Mouse (Mus musculus): ENCODE results near the gene Ccdc96. TPM values are rescaled to one million over a fixed set of nuclear protein-coding genes. Genes with fewer than 3 reads are reported as not detected.

Gene Ccdc96
- polyA plus RNA-seq, 1 experiment from 2014 or later: 0.49 TPM

DNA sequence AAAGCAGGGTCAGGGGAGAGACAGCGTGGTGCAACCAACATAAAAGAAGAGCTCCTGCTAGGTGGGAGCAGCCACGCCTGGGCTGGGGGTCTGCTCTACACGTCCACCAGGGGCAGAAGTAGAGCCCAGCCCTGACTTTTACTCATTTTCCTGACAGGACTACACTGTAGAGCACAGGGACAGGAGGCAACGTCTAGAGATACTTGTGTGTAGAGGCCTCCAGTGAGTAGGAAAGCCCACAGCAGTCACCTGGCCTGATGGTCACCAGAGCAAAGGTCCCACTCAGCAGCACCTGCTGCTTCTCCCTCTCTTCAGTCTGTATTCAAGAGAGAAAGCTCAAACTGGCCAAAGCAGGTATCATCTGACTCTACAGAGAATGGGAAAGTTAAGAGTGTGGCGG, 21.3 kb downstream of the Ccdc96 start:
- no peak overlapping the region for H3K4me2 ChIP-seq
- no peak overlapping the region for H3K27ac ChIP-seq
- H3K9me3 ChIP-seq: no peaks in the 10 kb centered on the region
- no peak for ATAC-seq (ENCODE audit: insufficient number of reproducible peaks, insufficient read depth, low FRiP score, low TSS enrichment, low read depth)
- no peaks in the 10 kb centered on the region for H3K27me3 ChIP-seq
- peaks cover 96% of the 10 kb centered on the region for H3K36me3 ChIP-seq
- H3K4me1 ChIP-seq: no peaks in the 10 kb centered on the region
- H3K4me3 ChIP-seq: no peak overlapping the region
- no peak overlapping the region for H3K9ac ChIP-seq
- WGBS: 75% methylated on average over 5 of the region's 5 CpGs

DNA sequence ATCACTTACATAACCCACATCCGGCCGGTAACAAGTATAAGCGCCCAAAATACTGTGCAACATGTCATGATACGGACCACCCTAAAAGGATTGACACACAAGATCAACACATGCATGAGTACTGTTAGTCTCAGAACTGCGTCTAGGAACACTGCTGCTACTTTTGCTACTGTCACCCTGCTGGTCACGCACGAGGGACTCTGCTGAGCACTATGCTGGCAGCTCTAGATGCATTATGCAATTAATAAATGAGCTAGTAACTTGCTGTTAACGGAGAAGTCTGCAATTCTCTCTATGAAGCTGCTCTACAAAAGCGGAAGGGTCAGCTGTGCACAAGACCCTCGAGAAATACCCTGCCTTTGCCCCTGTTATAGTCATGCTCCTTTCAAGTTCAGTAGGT, 24.0 kb downstream of the Ccdc96 start:
- no peaks in the 10 kb centered on the region for H3K27me3 ChIP-seq
- no peaks in the 10 kb centered on the region for H3K4me1 ChIP-seq
- H3K27ac ChIP-seq: no peak overlapping the region
- H3K9ac ChIP-seq: no peak overlapping the region
- no peaks in the 10 kb centered on the region for H3K9me3 ChIP-seq
- H3K4me3 ChIP-seq: no peak overlapping the region
- peaks cover 95% of the 10 kb centered on the region for H3K36me3 ChIP-seq
- ATAC-seq (ENCODE audit: insufficient number of reproducible peaks, insufficient read depth, low FRiP score, low TSS enrichment, low read depth): no peak
- WGBS: 91% methylated on average over 10 of the region's 10 CpGs
- H3K4me2 ChIP-seq: no peak overlapping the region

DNA sequence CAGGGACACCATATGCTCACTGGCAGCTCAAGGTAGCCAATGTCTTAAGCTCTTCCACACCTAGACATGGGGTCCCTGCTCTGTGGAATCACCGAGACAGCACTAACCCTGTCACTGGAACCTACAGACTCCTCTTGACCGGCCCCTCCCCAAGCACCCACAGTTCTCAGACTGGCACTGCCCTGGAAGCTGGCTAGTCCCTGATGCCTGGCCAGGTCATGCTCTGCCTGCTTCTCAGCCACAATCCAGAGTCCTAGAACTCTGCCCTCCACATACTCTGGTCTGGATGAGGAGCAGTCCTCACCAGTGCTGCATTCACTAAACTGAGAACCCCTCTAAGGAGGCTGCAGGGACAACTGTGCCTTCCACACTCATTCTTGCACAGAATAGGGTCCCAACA, 26.6 kb downstream of the Ccdc96 start:
- H3K4me3 ChIP-seq: no peak overlapping the region
- 97% methylated on average over 2 of the region's 2 CpGs for WGBS
- H3K36me3 ChIP-seq: peaks cover 91% of the 10 kb centered on the region
- H3K27ac ChIP-seq: no peak overlapping the region
- no peaks in the 10 kb centered on the region for H3K9me3 ChIP-seq
- ATAC-seq (ENCODE audit: insufficient number of reproducible peaks, insufficient read depth, low FRiP score, low TSS enrichment, low read depth): no peak
- H3K27me3 ChIP-seq: no peaks in the 10 kb centered on the region
- no peak overlapping the region for H3K9ac ChIP-seq
- no peaks in the 10 kb centered on the region for H3K4me1 ChIP-seq
- no peak overlapping the region for H3K4me2 ChIP-seq

DNA sequence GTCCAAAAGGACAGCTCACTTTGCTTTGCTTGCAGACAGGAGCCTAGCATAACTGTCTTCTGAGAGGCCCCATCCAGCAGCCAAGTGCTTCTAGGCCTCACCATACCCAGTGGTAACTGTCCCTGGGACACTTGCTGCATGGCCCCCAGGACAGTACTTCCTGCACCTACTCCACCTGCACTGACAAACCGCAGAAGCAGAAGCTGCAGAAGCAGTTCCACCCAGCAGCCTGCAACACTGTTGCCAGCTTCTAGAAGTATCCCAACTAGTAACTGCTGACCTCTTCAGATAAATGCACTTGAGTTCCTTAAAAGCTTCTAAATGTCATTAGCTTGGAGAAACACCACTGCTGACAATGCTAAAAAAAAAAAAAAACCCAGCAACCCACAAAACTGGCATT, 30.7 kb downstream of the Ccdc96 start:
- Histone ChIP-seq H3K4me1 (no peaks in the 10 kb centered on the region), H3K27me3 (no peaks in the 10 kb centered on the region), H3K9me3 (no peaks in the 10 kb centered on the region), H3K4me2 (no peak overlapping the region), H3K36me3 (peaks cover 93% of the 10 kb centered on the region), H3K9ac (no peak overlapping the region), H3K4me3 (no peak overlapping the region), H3K27ac (no peak overlapping the region)
- WGBS: 95% methylated on average over 1 of the region's 1 CpGs
- ATAC-seq (ENCODE audit: insufficient number of reproducible peaks, insufficient read depth, low FRiP score, low TSS enrichment, low read depth): no peak

GRCm38 (mm10) chr5:36515558-36515957, 31.2 kb downstream of the Ccdc96 start:
- Histone ChIP-seq H3K4me2 (no peak overlapping the region), H3K4me3 (no peak overlapping the region), H3K36me3 (peaks cover 93% of the 10 kb centered on the region), H3K27ac (no peak overlapping the region), H3K4me1 (no peaks in the 10 kb centered on the region), H3K9ac (0 out of 2 replicates have a peak overlapping the region, but pooled peaks have one; percentile 27), H3K27me3 (no peaks in the 10 kb centered on the region), H3K9me3 (no peaks in the 10 kb centered on the region)
- ATAC-seq (ENCODE audit: insufficient number of reproducible peaks, insufficient read depth, low FRiP score, low TSS enrichment, low read depth): no peak
- WGBS: 74% methylated on average over 5 of the region's 5 CpGs

DNA sequence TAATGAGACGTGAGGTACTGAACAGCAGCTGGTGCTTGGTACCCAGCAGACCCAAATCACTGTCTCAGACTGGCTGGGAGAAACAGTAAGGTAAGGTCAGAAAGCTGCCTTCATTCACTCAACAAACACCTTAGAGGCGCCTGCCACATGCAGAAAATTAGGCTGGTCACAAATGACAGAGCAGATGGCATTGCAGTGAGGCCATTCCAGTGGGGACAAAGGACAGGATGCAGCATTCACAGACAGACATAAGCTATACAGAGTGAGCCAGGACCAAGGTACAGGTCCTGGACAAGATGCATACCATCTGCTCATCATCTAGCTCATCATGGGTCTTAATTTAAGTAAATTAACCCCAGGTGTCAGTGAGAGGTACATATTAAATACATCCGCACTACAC, 33.2 kb downstream of the Ccdc96 start:
- Histone ChIP-seq H3K4me1 (no peaks in the 10 kb centered on the region), H3K9me3 (no peaks in the 10 kb centered on the region), H3K4me3 (no peak overlapping the region), H3K9ac (no peak overlapping the region), H3K27ac (no peak overlapping the region), H3K27me3 (no peaks in the 10 kb centered on the region), H3K4me2 (no peak overlapping the region), H3K36me3 (peaks cover 92% of the 10 kb centered on the region)
- WGBS: 74% methylated on average over 3 of the region's 3 CpGs
- no peak for ATAC-seq (ENCODE audit: insufficient number of reproducible peaks, insufficient read depth, low FRiP score, low TSS enrichment, low read depth)

DNA sequence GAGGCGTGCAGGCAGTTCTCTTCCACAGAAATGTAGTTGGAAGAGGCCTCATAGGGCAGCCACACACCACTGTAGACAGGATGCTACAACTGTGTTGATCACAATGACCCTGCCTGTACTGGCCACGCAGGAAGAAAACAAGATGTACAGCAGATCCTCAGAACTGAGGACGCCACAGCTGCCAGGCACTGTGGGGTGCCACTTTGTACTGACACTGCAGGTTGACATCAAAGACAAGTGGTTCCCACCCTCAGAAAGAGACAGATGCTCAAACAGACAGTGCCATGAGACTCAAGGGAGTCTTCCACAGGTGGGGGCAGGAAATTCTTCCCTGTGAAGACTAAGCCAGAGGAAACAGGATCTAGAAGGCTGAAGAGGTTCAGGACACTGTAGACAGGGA, 35.4 kb downstream of the Ccdc96 start:
- ATAC-seq (ENCODE audit: insufficient number of reproducible peaks, insufficient read depth, low FRiP score, low TSS enrichment, low read depth): no peak
- no peaks in the 10 kb centered on the region for H3K9me3 ChIP-seq
- H3K27me3 ChIP-seq: no peaks in the 10 kb centered on the region
- WGBS: 89% methylated on average over 3 of the region's 3 CpGs
- no peak overlapping the region for H3K4me2 ChIP-seq
- peaks cover 98% of the 10 kb centered on the region for H3K36me3 ChIP-seq
- H3K4me3 ChIP-seq: no peak overlapping the region
- H3K27ac ChIP-seq: no peak overlapping the region
- H3K9ac ChIP-seq: no peak overlapping the region
- H3K4me1 ChIP-seq: no peaks in the 10 kb centered on the region

DNA sequence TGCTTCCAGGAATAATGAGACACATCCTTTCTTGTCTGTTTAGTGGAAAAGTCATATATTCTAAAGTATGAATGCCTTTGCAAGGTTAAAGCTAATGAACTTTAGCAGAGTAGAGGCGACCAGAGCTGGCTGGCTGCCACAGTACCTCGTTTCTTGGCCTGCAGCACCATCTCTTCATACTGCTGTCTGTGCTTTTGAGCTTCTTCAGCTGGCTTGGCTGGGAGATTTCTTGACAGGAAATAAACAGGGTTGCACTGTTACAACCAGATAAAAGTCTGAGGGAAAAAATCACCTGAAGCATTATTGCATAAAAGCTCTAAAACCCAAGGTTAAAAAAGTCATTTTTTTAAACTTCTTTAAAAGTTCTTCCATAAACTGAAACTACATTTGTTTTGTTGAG, 38.4 kb downstream of the Ccdc96 start:
- 85% methylated on average over 2 of the region's 2 CpGs for WGBS
- H3K36me3 ChIP-seq: peaks cover 80% of the 10 kb centered on the region

GRCm38 (mm10) chr5:36523219-36523703, 38.9 kb downstream of the Ccdc96 start:
- peaks cover 76% of the 10 kb centered on the region for H3K36me3 ChIP-seq
- WGBS: 85% methylated on average over 5 of the region's 5 CpGs

More for the DNA sequence above, 38.4 kb downstream of the Ccdc96 start:
- Histone ChIP-seq H3K4me1 (no peaks in the 10 kb centered on the region), H3K4me2 (no peak overlapping the region), H3K9me3 (no peaks in the 10 kb centered on the region), H3K27me3 (no peaks in the 10 kb centered on the region), H3K9ac (no peak overlapping the region), H3K27ac (no peak overlapping the region), H3K4me3 (no peak overlapping the region)
- ATAC-seq (ENCODE audit: insufficient number of reproducible peaks, insufficient read depth, low FRiP score, low TSS enrichment, low read depth): no peak

DNA sequence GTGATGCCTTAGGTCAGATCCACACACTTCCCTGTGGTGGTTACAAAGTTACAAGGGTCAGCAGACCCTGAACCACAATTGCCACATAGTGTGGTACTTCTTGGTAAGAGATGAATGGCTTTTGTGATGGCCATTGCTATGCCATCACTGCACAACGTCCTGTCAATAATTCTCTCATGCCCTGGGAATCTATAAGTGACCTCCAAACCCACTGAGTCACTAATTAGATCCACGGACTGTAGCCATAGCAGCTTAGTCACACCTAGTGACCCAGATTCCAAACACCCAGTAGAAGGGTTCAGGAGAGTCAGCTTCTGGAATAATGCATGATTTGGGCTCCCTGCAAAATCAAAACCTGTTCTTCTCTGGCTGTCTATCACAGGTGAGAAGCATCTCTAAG, 40.8 kb downstream of the Ccdc96 start:
- no peak for ATAC-seq (ENCODE audit: insufficient number of reproducible peaks, insufficient read depth, low FRiP score, low TSS enrichment, low read depth)
- Histone ChIP-seq H3K4me3 (no peak overlapping the region), H3K9ac (no peak overlapping the region), H3K4me1 (peaks cover 17% of the 10 kb centered on the region), H3K36me3 (peaks cover 56% of the 10 kb centered on the region), H3K4me2 (no peak overlapping the region), H3K27me3 (no peaks in the 10 kb centered on the region), H3K27ac (no peak overlapping the region), H3K9me3 (no peaks in the 10 kb centered on the region)
- WGBS: 79% methylated on average over 2 of the region's 2 CpGs

More at GRCm38 (mm10) chr5:36523219-36523703, 38.9 kb downstream of the Ccdc96 start:
- no peak overlapping the region for H3K4me2 ChIP-seq
- ATAC-seq (ENCODE audit: insufficient number of reproducible peaks, insufficient read depth, low FRiP score, low TSS enrichment, low read depth): no peak
- H3K27ac ChIP-seq: no peak overlapping the region
- H3K4me3 ChIP-seq: no peak overlapping the region
- H3K9me3 ChIP-seq: no peaks in the 10 kb centered on the region
- H3K9ac ChIP-seq: no peak overlapping the region
- peaks cover 4% of the 10 kb centered on the region; the same call in 1 of the 2 replicates for H3K4me1 ChIP-seq
- H3K27me3 ChIP-seq: no peaks in the 10 kb centered on the region

GRCm38 (mm10) chr5:36526274-36526673, 41.9 kb downstream of the Ccdc96 start:
- H3K9me3 ChIP-seq: no peaks in the 10 kb centered on the region
- H3K36me3 ChIP-seq: peaks cover 46% of the 10 kb centered on the region
- H3K4me2 ChIP-seq: no peak overlapping the region
- peaks cover 17% of the 10 kb centered on the region for H3K4me1 ChIP-seq
- no peak overlapping the region for H3K4me3 ChIP-seq
- H3K9ac ChIP-seq: no peak overlapping the region
- no peaks in the 10 kb centered on the region for H3K27me3 ChIP-seq
- no peak for ATAC-seq (ENCODE audit: insufficient number of reproducible peaks, insufficient read depth, low FRiP score, low TSS enrichment, low read depth)
- WGBS: 81% methylated on average over 5 of the region's 5 CpGs
- H3K27ac ChIP-seq: no peak overlapping the region

- ATAC-seq (ENCODE audit: insufficient number of reproducible peaks, insufficient read depth, low FRiP score, low TSS enrichment, low read depth): no peak
- no peak overlapping the region for H3K9ac ChIP-seq
- H3K36me3 ChIP-seq: peaks cover 40% of the 10 kb centered on the region
- H3K9me3 ChIP-seq: no peaks in the 10 kb centered on the region
- WGBS: 87% methylated on average over 2 of the region's 2 CpGs
- H3K4me2 ChIP-seq: no peak overlapping the region
- no peak overlapping the region for H3K4me3 ChIP-seq
- H3K27ac ChIP-seq: no peak overlapping the region
- H3K4me1 ChIP-seq: peaks cover 17% of the 10 kb centered on the region
- no peaks in the 10 kb centered on the region for H3K27me3 ChIP-seq
These were observed 42.5 kb downstream of the Ccdc96 start for GRCm38 (mm10) chr5:36526921-36527320.

Measured in embryonic facial prominence, embryonic 13.5 days (tissue).